Mouse (Mus musculus): ENCODE data around the gene Bclaf1. TPM values are rescaled to one million over a fixed set of nuclear protein-coding genes. Genes with fewer than 3 reads are reported as not detected.
A peak's percentile ranks its signal among the peaks of the same experiment; 100 is the strongest.

Bclaf1 gene
- total RNA-seq (2021) = 100 to 1,000 TPM; 123 to 140 TPM
- long read RNA-seq, full-length matches to known transcripts = 12 of 25 reads
- long read RNA-seq, partial matches to known transcripts = 9 of 25 reads
- long read RNA-seq, other reads (novel, unspliced or antisense) = 4 of 25 reads

- peak; percentile 99 for DNase-seq (ENCODE audit: low spot score in 2 of 2)
Observed at GRCm38 (mm10) chr10:20311918-20312735, at the start of gene Bclaf1. TSS of gene Bclaf1 (plus strand) at chr10:20312469.

GRCm38 (mm10) chr10:20262896-20263295, 49.4 kb upstream of the Bclaf1 start:
- DNase-seq (ENCODE audit: low spot score in 2 of 2) = no peak

GRCm38 (mm10) chr10:20264479-20264878, 47.8 kb upstream of the Bclaf1 start:
- DNase-seq (ENCODE audit: low spot score in 2 of 2) = no peak

- DNase-seq (ENCODE audit: low spot score in 2 of 2) = no peak
Observed at GRCm38 (mm10) chr10:20267032-20267431, 45.2 kb upstream of the Bclaf1 start.

- no peak for DNase-seq (ENCODE audit: low spot score in 2 of 2)
Observed at GRCm38 (mm10) chr10:20268945-20269344, 43.3 kb upstream of the Bclaf1 start.

GRCm38 (mm10) chr10:20272380-20272779, 39.9 kb upstream of the Bclaf1 start:
- no peak for DNase-seq (ENCODE audit: low spot score in 2 of 2)

- DNase-seq (ENCODE audit: low spot score in 2 of 2) = no peak
Observed at GRCm38 (mm10) chr10:20273278-20273677, 39.0 kb upstream of the Bclaf1 start.

GRCm38 (mm10) chr10:20274022-20274421, 38.2 kb upstream of the Bclaf1 start:
- DNase-seq (ENCODE audit: low spot score in 2 of 2) = no peak

- no peak for DNase-seq (ENCODE audit: low spot score in 2 of 2)
Observed at GRCm38 (mm10) chr10:20281456-20281855, 30.8 kb upstream of the Bclaf1 start.

GRCm38 (mm10) chr10:20285289-20285975, 26.8 kb upstream of the Bclaf1 start:
- peak; percentile 53 to 60 for DNase-seq (ENCODE audit: low spot score in 2 of 2)

GRCm38 (mm10) chr10:20285994-20286836, 26.1 kb upstream of the Bclaf1 start:
- DNase-seq (ENCODE audit: low spot score in 2 of 2) = peak in 1 of 2 experiments; percentile 29

GRCm38 (mm10) chr10:20287369-20287768, 24.9 kb upstream of the Bclaf1 start:
- no peak for DNase-seq (ENCODE audit: low spot score in 2 of 2)

- peak; percentile 88 to 89 for DNase-seq (ENCODE audit: low spot score in 2 of 2)
Observed at GRCm38 (mm10) chr10:20290467-20290883, 21.8 kb upstream of the Bclaf1 start.

- DNase-seq (ENCODE audit: low spot score in 2 of 2) = no peak
Observed at GRCm38 (mm10) chr10:20295961-20296360, 16.3 kb upstream of the Bclaf1 start.

- DNase-seq (ENCODE audit: low spot score in 2 of 2) = no peak
Observed at GRCm38 (mm10) chr10:20298152-20298920, 13.9 kb upstream of the Bclaf1 start.

GRCm38 (mm10) chr10:20299114-20299513, 13.2 kb upstream of the Bclaf1 start:
- no peak for DNase-seq (ENCODE audit: low spot score in 2 of 2)

GRCm38 (mm10) chr10:20310969-20311769, 1.1 kb upstream of the Bclaf1 start:
- no peak for DNase-seq (ENCODE audit: low spot score in 2 of 2)

GRCm38 (mm10) chr10:20312736-20313301, 550 bp downstream of the Bclaf1 start:
- peak; percentile 93 to 96 for DNase-seq (ENCODE audit: low spot score in 2 of 2)

GRCm38 (mm10) chr10:20313447-20313846, 1.2 kb downstream of the Bclaf1 start:
- no peak for DNase-seq (ENCODE audit: low spot score in 2 of 2)

Measured in layer of hippocampus, postnatal 10 days (tissue).